Mouse (Mus musculus): ENCODE data around the gene Traf3. TPM values are rescaled to one million over a fixed set of nuclear protein-coding genes. Genes with fewer than 3 reads are reported as not detected.

Gene Traf3
- polyA plus RNA-seq, 1 experiment from 2014 or later, result 10.2 TPM

DNA sequence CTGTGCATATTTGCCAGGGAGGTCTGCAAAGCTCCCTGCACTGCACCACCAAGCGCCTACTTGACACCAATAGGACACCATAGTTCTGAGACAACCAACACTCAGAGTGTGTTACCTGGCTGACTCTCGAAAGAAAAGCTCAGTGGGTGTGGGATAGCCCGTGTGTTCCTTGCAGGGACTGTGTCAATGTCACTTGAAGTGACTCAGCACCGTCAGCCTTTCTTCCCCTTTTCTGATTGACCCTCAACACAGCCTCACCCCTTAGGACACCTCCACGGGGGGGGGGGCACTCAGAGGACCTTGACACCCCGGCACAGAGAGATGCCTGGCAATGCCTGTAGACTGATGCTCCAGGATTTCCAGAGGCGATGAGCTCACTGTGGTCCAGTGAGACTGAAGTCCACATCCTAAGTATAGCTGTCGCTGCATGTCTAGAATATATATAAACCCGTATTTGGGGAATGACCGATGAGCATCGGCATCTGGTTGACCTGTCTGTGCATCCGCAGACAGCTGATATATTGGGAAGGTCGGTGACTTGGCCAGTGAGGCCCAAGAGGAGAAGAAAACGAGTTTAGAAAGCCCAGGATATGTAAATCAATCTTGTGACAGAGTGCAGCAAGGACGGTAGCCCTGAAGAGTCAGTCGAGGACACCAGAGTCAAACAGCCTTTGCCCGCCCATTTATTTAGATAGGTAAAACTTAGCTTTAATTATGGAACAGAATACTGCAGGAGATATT is 16.5 kb upstream of the Traf3 start:
- Histone ChIP-seq H3K9ac (replicated peaks; ENCODE audit: low read length) (no peak overlapping the region), H3K27me3 (ENCODE audit: control insufficient read depth, insufficient read depth, low read length) (no peaks in the 10 kb centered on the region), H3K4me1 (ENCODE audit: control insufficient read depth, insufficient read depth, low read length) (no peaks in the 10 kb centered on the region; the same call in 1 of the 2 replicates), H3K9me3 (replicated peaks; ENCODE audit: control insufficient read depth, low read length) (no peaks in the 10 kb centered on the region), H3K4me2 (ENCODE audit: low read depth, low read length) (no peak overlapping the region), H3K36me3 (replicated peaks; ENCODE audit: control insufficient read depth, insufficient read depth, low read depth, low read length) (no peaks in the 10 kb centered on the region), H3K4me3 (ENCODE audit: low read depth, low read length) (no peak overlapping the region), H3K27ac (replicated peaks; ENCODE audit: low read depth, low read length) (no peak overlapping the region)
- DNase-seq (ENCODE audit: low spot score) (no peak), ATAC-seq (replicated peaks; ENCODE audit: insufficient number of reproducible peaks, low FRiP score, low TSS enrichment, low read depth) (no peak)
- 66% methylated on average over 17 of the region's 17 CpGs for WGBS

DNA sequence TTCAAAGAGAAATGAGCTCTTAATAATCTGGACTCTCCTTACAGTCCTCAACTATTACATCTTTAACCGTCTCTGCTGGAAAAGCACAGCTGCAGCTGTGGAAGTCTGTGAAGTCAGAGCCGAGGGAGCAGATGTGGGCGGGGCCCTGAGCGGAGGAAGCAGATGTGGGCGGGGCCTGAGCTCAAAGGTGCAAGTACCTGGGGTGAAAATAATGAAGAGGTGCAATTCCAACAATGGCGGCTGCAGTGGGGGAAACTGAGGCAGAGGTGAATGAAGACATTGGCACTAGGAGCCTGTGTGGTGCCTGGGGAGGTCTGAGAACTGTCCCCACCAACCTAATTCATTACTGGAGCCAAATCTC is 16.0 kb upstream of the Traf3 start:
- WGBS, result 10% methylated on average over 6 of the region's 6 CpGs
- ATAC-seq (replicated peaks; ENCODE audit: insufficient number of reproducible peaks, low FRiP score, low TSS enrichment, low read depth), result no peak
- DNase-seq (ENCODE audit: low spot score), result peak; percentile 33
- Histone ChIP-seq H3K27me3 (ENCODE audit: control insufficient read depth, insufficient read depth, low read length) (no peaks in the 10 kb centered on the region), H3K9ac (replicated peaks; ENCODE audit: low read length) (no peak overlapping the region), H3K4me2 (ENCODE audit: low read depth, low read length) (no peak overlapping the region), H3K9me3 (replicated peaks; ENCODE audit: control insufficient read depth, low read length) (no peaks in the 10 kb centered on the region), H3K4me1 (ENCODE audit: control insufficient read depth, insufficient read depth, low read length) (no peaks in the 10 kb centered on the region), H3K36me3 (replicated peaks; ENCODE audit: control insufficient read depth, insufficient read depth, low read depth, low read length) (no peaks in the 10 kb centered on the region), H3K4me3 (ENCODE audit: low read depth, low read length) (no peak overlapping the region), H3K27ac (replicated peaks; ENCODE audit: low read depth, low read length) (no peak overlapping the region)

DNA sequence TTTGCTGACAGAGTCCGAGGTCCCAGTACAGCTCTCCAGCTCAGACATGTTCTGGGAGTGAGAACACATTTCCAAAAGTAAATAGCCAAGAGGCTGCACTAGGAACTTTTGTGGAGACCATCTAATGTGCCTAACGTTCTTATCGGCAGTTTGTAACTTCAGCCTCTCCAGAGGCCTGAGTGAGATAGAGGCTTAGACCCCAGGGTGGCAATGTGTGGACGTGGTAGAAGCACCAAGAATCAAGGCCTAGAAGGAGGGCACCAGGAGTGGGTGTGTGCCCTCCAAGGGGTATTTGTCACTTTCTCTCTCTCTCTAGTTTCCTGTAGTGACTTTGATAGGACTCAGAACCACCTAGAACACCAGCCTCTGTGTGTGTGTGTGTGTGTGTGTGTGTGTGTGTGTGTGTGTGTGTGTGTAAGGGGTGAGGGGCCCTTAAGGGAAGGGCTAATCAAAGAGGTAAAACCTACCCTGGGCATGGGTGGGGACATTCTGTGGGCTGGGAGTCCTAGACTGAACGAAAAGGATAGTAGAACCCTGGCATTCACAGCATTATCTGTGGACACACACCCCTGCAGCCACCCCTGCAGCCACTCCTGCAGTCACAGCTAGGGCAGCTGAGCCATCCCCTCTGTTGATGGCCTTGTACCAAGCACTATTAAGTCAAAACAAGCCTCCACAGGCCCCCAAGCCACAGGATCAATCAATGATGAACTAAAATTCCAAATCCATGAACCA is 14.6 kb upstream of the Traf3 start:
- Histone ChIP-seq H3K36me3 (replicated peaks; ENCODE audit: control insufficient read depth, insufficient read depth, low read depth, low read length) (no peaks in the 10 kb centered on the region), H3K27ac (replicated peaks; ENCODE audit: low read depth, low read length) (no peak overlapping the region), H3K4me2 (ENCODE audit: low read depth, low read length) (no peak overlapping the region), H3K27me3 (ENCODE audit: control insufficient read depth, insufficient read depth, low read length) (no peaks in the 10 kb centered on the region), H3K9ac (replicated peaks; ENCODE audit: low read length) (no peak overlapping the region), H3K4me3 (ENCODE audit: low read depth, low read length) (no peak overlapping the region), H3K4me1 (ENCODE audit: control insufficient read depth, insufficient read depth, low read length) (no peaks in the 10 kb centered on the region), H3K9me3 (replicated peaks; ENCODE audit: control insufficient read depth, low read length) (no peaks in the 10 kb centered on the region)
- DNase-seq (ENCODE audit: low spot score) (no peak), ATAC-seq (replicated peaks; ENCODE audit: insufficient number of reproducible peaks, low FRiP score, low TSS enrichment, low read depth) (no peak)
- 83% methylated on average over 5 of the region's 5 CpGs for WGBS

- ATAC-seq (replicated peaks; ENCODE audit: insufficient number of reproducible peaks, low FRiP score, low TSS enrichment, low read depth), result no peak
- no peaks in the 10 kb centered on the region for H3K4me1 ChIP-seq (ENCODE audit: control insufficient read depth, insufficient read depth, low read length)
- 85% methylated on average over 6 of the region's 6 CpGs for WGBS
- H3K9me3 ChIP-seq (replicated peaks; ENCODE audit: control insufficient read depth, low read length), result no peaks in the 10 kb centered on the region
- no peak overlapping the region for H3K27ac ChIP-seq (replicated peaks; ENCODE audit: low read depth, low read length)
- DNase-seq (ENCODE audit: low spot score), result no peak
- H3K4me2 ChIP-seq (ENCODE audit: low read depth, low read length), result no peak overlapping the region
- no peaks in the 10 kb centered on the region for H3K27me3 ChIP-seq (ENCODE audit: control insufficient read depth, insufficient read depth, low read length)
- no peak overlapping the region for H3K4me3 ChIP-seq (ENCODE audit: low read depth, low read length)
- no peak overlapping the region for H3K9ac ChIP-seq (replicated peaks; ENCODE audit: low read length)
- no peaks in the 10 kb centered on the region for H3K36me3 ChIP-seq (replicated peaks; ENCODE audit: control insufficient read depth, insufficient read depth, low read depth, low read length)
Measured at GRCm38 (mm10) chr12:111152579-111152978, 13.6 kb upstream of the Traf3 start.

DNA sequence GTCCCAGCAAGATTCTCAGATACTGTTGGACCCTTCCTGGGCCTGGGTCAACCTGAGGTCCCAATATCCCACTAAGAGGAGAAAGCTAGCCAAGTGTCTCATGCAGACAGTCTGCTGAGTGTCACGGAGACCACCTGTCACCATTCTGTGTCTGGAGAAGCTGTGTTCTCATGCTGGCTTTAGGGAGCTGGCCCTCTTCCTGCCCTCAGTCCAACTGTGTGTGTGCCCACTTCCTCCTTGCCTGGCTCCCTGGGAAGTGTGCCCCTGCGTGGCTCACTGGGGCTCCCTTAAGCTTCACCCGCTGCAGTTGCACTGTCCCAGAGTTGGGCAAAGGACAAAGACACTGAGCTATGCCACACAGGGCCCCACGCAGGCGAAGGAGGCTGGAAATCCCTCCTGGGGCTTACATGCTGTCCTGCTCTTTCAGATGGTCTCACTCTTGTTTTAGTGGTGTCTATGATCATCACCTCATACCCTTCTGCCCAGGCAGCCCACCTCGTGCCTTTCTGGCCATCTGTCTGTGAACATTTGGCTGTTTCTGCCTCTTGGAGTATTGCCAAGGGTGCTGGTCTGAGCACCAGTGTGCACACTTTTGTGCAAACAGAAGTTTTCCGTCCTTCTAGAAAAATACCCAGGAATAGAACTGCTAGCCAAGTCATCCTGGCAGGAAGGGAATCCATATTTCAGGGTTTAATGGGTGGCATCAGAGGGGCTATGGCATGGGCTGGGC is 13.0 kb upstream of the Traf3 start:
- no peak for ATAC-seq (replicated peaks; ENCODE audit: insufficient number of reproducible peaks, low FRiP score, low TSS enrichment, low read depth)
- DNase-seq (ENCODE audit: low spot score), result no peak
- H3K4me2 ChIP-seq (ENCODE audit: low read depth, low read length), result no peak overlapping the region
- H3K36me3 ChIP-seq (replicated peaks; ENCODE audit: control insufficient read depth, insufficient read depth, low read depth, low read length), result no peaks in the 10 kb centered on the region
- H3K27me3 ChIP-seq (ENCODE audit: control insufficient read depth, insufficient read depth, low read length), result no peaks in the 10 kb centered on the region
- 78% methylated on average over 7 of the region's 7 CpGs for WGBS
- H3K27ac ChIP-seq (replicated peaks; ENCODE audit: low read depth, low read length), result no peak overlapping the region
- H3K9me3 ChIP-seq (replicated peaks; ENCODE audit: control insufficient read depth, low read length), result no peaks in the 10 kb centered on the region
- H3K4me1 ChIP-seq (ENCODE audit: control insufficient read depth, insufficient read depth, low read length), result no peaks in the 10 kb centered on the region
- H3K9ac ChIP-seq (replicated peaks; ENCODE audit: low read length), result no peak overlapping the region
- no peak overlapping the region for H3K4me3 ChIP-seq (ENCODE audit: low read depth, low read length)

GRCm38 (mm10) chr12:111153946-111154345 is 12.2 kb upstream of the Traf3 start:
- no peaks in the 10 kb centered on the region for H3K27me3 ChIP-seq (ENCODE audit: control insufficient read depth, insufficient read depth, low read length)
- no peak overlapping the region for H3K4me3 ChIP-seq (ENCODE audit: low read depth, low read length)
- 76% methylated on average over 5 of the region's 5 CpGs for WGBS
- no peaks in the 10 kb centered on the region for H3K36me3 ChIP-seq (replicated peaks; ENCODE audit: control insufficient read depth, insufficient read depth, low read depth, low read length)
- H3K9me3 ChIP-seq (replicated peaks; ENCODE audit: control insufficient read depth, low read length), result no peaks in the 10 kb centered on the region
- no peak overlapping the region for H3K27ac ChIP-seq (replicated peaks; ENCODE audit: low read depth, low read length)
- H3K4me2 ChIP-seq (ENCODE audit: low read depth, low read length), result no peak overlapping the region
- no peaks in the 10 kb centered on the region for H3K4me1 ChIP-seq (ENCODE audit: control insufficient read depth, insufficient read depth, low read length)
- no peak for DNase-seq (ENCODE audit: low spot score)
- no peak overlapping the region for H3K9ac ChIP-seq (replicated peaks; ENCODE audit: low read length)
- ATAC-seq (replicated peaks; ENCODE audit: insufficient number of reproducible peaks, low FRiP score, low TSS enrichment, low read depth), result no peak

DNA sequence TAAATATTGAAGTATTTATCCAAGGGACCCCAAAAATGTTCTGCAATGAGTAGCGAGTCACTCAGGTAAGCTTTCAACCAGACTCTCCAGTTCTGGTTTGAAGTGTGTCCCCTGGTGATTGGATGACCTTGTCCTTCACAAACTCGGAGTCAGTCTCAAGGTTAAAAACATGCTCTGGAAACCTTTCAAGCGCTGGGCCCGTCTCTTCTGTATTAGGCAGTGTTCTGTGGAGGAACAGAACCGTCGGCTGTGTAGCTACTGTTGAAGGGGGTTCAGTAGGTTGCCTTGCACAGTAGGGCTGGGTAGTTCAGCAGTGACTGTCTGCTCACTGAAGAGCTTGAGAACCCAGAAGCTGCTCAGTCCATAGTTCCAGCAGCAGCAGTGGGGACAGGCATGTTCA is 11.5 kb upstream of the Traf3 start:
- Histone ChIP-seq H3K27ac (replicated peaks; ENCODE audit: low read depth, low read length) (no peak overlapping the region), H3K9me3 (replicated peaks; ENCODE audit: control insufficient read depth, low read length) (no peaks in the 10 kb centered on the region), H3K9ac (replicated peaks; ENCODE audit: low read length) (no peak overlapping the region), H3K4me3 (ENCODE audit: low read depth, low read length) (no peak overlapping the region), H3K4me1 (ENCODE audit: control insufficient read depth, insufficient read depth, low read length) (no peaks in the 10 kb centered on the region), H3K4me2 (ENCODE audit: low read depth, low read length) (no peak overlapping the region), H3K36me3 (replicated peaks; ENCODE audit: control insufficient read depth, insufficient read depth, low read depth, low read length) (no peaks in the 10 kb centered on the region), H3K27me3 (ENCODE audit: control insufficient read depth, insufficient read depth, low read length) (no peaks in the 10 kb centered on the region)
- ATAC-seq (replicated peaks; ENCODE audit: insufficient number of reproducible peaks, low FRiP score, low TSS enrichment, low read depth), result no peak
- DNase-seq (ENCODE audit: low spot score), result no peak
- WGBS, result 81% methylated on average over 6 of the region's 6 CpGs

DNA sequence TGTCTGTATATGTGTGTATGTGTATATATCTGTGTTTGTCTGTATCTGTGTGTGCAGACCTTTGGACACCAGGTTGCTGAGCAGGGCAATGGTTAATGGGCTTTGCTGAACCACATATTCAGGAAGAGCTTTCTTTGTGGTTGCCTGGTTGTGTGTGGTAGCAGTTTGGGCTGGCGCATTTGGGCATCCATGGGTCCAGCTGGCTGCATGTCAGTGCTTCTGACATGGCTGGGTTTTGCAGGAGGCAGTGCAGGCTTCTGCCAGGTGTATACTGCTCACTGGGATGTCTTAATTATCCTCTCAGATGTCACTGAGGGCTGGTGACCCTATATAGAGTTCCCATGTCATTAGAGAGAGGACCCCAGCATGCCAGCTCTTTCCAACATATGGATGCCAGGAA is 10.4 kb upstream of the Traf3 start:
- ATAC-seq (replicated peaks; ENCODE audit: insufficient number of reproducible peaks, low FRiP score, low TSS enrichment, low read depth) (no peak), DNase-seq (ENCODE audit: low spot score) (no peak)
- H3K27me3 ChIP-seq (ENCODE audit: control insufficient read depth, insufficient read depth, low read length), result no peaks in the 10 kb centered on the region
- WGBS, result 89% methylated on average over 1 of the region's 1 CpGs
- no peaks in the 10 kb centered on the region for H3K36me3 ChIP-seq (replicated peaks; ENCODE audit: control insufficient read depth, insufficient read depth, low read depth, low read length)
- H3K9me3 ChIP-seq (replicated peaks; ENCODE audit: control insufficient read depth, low read length), result no peaks in the 10 kb centered on the region
- H3K4me1 ChIP-seq (ENCODE audit: control insufficient read depth, insufficient read depth, low read length), result no peaks in the 10 kb centered on the region
- no peak overlapping the region for H3K4me2 ChIP-seq (ENCODE audit: low read depth, low read length)
- no peak overlapping the region for H3K4me3 ChIP-seq (ENCODE audit: low read depth, low read length)
- no peak overlapping the region for H3K27ac ChIP-seq (replicated peaks; ENCODE audit: low read depth, low read length)
- H3K9ac ChIP-seq (replicated peaks; ENCODE audit: low read length), result no peak overlapping the region

Data from embryonic facial prominence, embryonic 11.5 days (tissue).